Mouse (Mus musculus) macrophage (primary cell): Measurements from ENCODE around the gene Gucd1. TPM values are rescaled to one million over a fixed set of nuclear protein-coding genes. Genes with fewer than 3 reads are reported as not detected.
"Not testable (repeated sequence)": the region's sequence is repeated elsewhere in the genome, so short reads cannot be mapped to it uniquely, and the experiment has no call there.

Experiments
- H3K27ac ChIP-seq: fragments of 350-480 bp; formaldehyde crosslinking; 2 replicates; pipeline ENCODE4 v1.9.0; 2021
- H3K36me3 ChIP-seq: fragments of 350-480 bp; formaldehyde crosslinking; 2 replicates; pipeline ENCODE4 v1.9.0; 2021; ENCODE audit errors: inconsistent target
- H3K4me3 ChIP-seq: fragments of 350-480 bp; formaldehyde crosslinking; 2 replicates; pipeline ENCODE4 v1.9.0; 2021; ENCODE audit errors: inconsistent target
- H3K79me2 ChIP-seq: fragments of 350-480 bp; formaldehyde crosslinking; 2 replicates; pipeline ENCODE4 v1.9.0; 2021; ENCODE audit errors: inconsistent target
- WGBS: methylation state at CpG from one replicate; pipeline ENCODE4 v1.1.7; 2026; ENCODE audit warnings: inconsistent platforms; ENCODE audit not compliant: missing documents; 5-methylcytosine and 5-hydroxymethylcytosine counted together
- polyA plus RNA-seq: library from polyadenylated mRNA; stranded (reverse); fragments of 250-400 nt; gene quantifications from 3 replicates; pipeline ENCODE4 v1.2.4, GENCODE M21; 2018; ENCODE audit warnings: inconsistent platforms
- total RNA-seq, 78 experiments: library from RNA; depleted of rRNA; stranded (reverse); fragments of 250-400 nt; gene quantifications; 1 replicate in 9 of 78; 2 replicates in 24 of 78; 3 replicates in 43 of 78; 4 replicates in 2 of 78; pipeline ENCODE4 v1.2.4; 2018; ENCODE audit warnings: inconsistent platforms in 56 of 78

Gene Gucd1
- total RNA-seq (2018; cell fraction: chromatin; rRNA removed): 10 to 100 TPM; 19.8 to 80.0 (median 35.9) TPM
- total RNA-seq (2018; cell fraction: cytosol; rRNA removed): 10 to 100 TPM; 15.9 to 39.8 (median 19.8) TPM
- total RNA-seq (2018; cell fraction: nucleus; rRNA removed): 10 to 100 TPM; 20.8 to 63.6 (median 30.7) TPM
- 11.2 to 15.3 TPM (median 12.4 TPM) in 3 replicates for polyA plus RNA-seq

GRCm38 (mm10) chr10:75517758-75518143, at the start of gene Gucd1:
Gene Gucd1, minus strand, starts transcription at chr10:75517972.
- 1% methylated on average over 20 of the region's 20 CpGs for WGBS
- H3K27ac ChIP-seq: peak within 1 kb of the TSS; percentile 96
- H3K36me3 ChIP-seq: no peaks in the 10 kb centered on the region
- H3K79me2 ChIP-seq: peaks cover 86% of the 10 kb centered on the region
- peak within 1 kb of the TSS; percentile 100 for H3K4me3 ChIP-seq

- H3K4me3 ChIP-seq, H3K27ac ChIP-seq, H3K36me3 ChIP-seq, H3K79me2 ChIP-seq: not testable (repeated sequence)
- 91% methylated on average over 2 of the region's 2 CpGs for WGBS
These were observed 49.0 kb upstream of the Gucd1 start for GRCm38 (mm10) chr10:75566765-75567164.

DNA sequence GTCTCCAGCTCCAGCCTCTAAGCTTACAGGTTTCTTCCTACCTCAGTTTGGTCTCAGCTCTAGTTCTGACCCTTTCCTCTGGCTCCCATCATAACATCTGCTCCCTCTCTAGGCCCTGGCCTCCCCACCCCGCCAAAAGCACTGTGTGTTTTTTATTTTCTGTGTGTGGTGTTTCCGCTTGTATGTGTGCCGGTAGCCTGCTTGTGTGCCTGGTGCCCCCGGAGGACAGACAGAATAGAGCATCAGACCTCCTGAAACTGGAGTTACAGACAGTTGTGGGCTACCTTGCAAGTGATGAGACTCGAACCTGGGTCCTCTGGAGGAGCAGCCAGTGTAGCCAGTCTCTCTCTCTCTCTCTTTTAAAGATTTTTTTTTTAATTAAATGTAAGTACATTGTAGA, 48.5 kb upstream of the Gucd1 start:
- H3K36me3 ChIP-seq: no peaks in the 10 kb centered on the region
- H3K4me3 ChIP-seq: no peak overlapping the region
- no peak overlapping the region for H3K27ac ChIP-seq
- 55% methylated on average over 5 of the region's 5 CpGs for WGBS
- no peaks in the 10 kb centered on the region for H3K79me2 ChIP-seq

- WGBS: 52% methylated on average over 7 of the region's 7 CpGs
- H3K4me3 ChIP-seq: no peak overlapping the region
- H3K27ac ChIP-seq: no peak overlapping the region
- no peaks in the 10 kb centered on the region for H3K79me2 ChIP-seq
- H3K36me3 ChIP-seq: no peaks in the 10 kb centered on the region
These were observed 48.1 kb upstream of the Gucd1 start for GRCm38 (mm10) chr10:75565906-75566305.

GRCm38 (mm10) chr10:75565436-75565835, 47.7 kb upstream of the Gucd1 start:
- H3K27ac ChIP-seq: no peak overlapping the region
- no peak overlapping the region for H3K4me3 ChIP-seq
- H3K79me2 ChIP-seq: no peaks in the 10 kb centered on the region
- WGBS: 8% methylated on average over 6 of the region's 6 CpGs
- no peaks in the 10 kb centered on the region for H3K36me3 ChIP-seq

- 42% methylated on average over 12 of the region's 12 CpGs for WGBS
These were observed 47.0 kb upstream of the Gucd1 start for GRCm38 (mm10) chr10:75564687-75565265.

GRCm38 (mm10) chr10:75562596-75562995, 44.8 kb upstream of the Gucd1 start:
- 85% methylated on average over 8 of the region's 8 CpGs for WGBS

More at GRCm38 (mm10) chr10:75564687-75565265, 47.0 kb upstream of the Gucd1 start:
- no peak overlapping the region for H3K27ac ChIP-seq
- no peaks in the 10 kb centered on the region for H3K36me3 ChIP-seq
- H3K4me3 ChIP-seq: no peak overlapping the region
- no peaks in the 10 kb centered on the region for H3K79me2 ChIP-seq

DNA sequence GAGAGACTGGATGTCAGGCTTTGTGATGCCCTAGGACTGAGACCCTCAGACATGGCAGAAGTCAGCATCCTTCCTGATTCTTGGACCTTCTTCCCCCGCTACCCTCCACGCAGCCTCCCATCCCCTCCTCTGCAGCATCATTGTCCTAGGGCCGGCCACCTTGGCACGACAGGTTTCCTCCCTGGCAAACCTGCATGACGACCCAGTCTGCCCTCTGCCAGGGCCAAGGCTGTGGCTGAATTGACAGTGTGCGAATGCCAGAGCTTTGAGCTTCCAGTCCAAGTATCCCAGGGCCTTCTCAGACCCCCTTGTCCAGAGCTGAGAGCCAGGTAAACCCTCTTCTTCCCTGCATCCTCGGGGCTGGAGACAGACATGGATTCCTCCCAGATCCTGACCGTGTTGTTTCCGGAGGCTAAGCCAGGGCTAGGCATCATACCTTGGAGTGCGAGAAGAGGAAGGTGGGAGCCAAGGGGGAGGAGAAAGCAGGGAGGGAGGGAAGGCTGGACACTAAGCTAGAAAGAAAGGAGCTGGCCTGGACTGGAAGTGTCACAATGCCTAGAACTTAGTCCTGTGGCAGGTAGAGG, 43.4 kb upstream of the Gucd1 start, which contains the start of gene Ggt1:
Gene Ggt1 (plus strand): TSS at position 534 of the 584 bp plus-strand sequence.
- 88% methylated on average over 10 of the region's 10 CpGs for WGBS
- no peaks in the 10 kb centered on the region for H3K36me3 ChIP-seq
- no peak within 1 kb of the TSS for H3K27ac ChIP-seq
- no peak within 1 kb of the TSS for H3K4me3 ChIP-seq
- no peaks in the 10 kb centered on the region for H3K79me2 ChIP-seq

More at GRCm38 (mm10) chr10:75562596-75562995, 44.8 kb upstream of the Gucd1 start:
- Histone ChIP-seq H3K36me3 (no peaks in the 10 kb centered on the region), H3K79me2 (no peaks in the 10 kb centered on the region), H3K27ac (no peak overlapping the region), H3K4me3 (no peak overlapping the region)

GRCm38 (mm10) chr10:75560549-75560899, 42.8 kb upstream of the Gucd1 start:
- Histone ChIP-seq H3K4me3 (no peak overlapping the region), H3K36me3 (no peaks in the 10 kb centered on the region), H3K79me2 (no peaks in the 10 kb centered on the region), H3K27ac (no peak overlapping the region)
- 37% methylated on average over 6 of the region's 6 CpGs for WGBS

DNA sequence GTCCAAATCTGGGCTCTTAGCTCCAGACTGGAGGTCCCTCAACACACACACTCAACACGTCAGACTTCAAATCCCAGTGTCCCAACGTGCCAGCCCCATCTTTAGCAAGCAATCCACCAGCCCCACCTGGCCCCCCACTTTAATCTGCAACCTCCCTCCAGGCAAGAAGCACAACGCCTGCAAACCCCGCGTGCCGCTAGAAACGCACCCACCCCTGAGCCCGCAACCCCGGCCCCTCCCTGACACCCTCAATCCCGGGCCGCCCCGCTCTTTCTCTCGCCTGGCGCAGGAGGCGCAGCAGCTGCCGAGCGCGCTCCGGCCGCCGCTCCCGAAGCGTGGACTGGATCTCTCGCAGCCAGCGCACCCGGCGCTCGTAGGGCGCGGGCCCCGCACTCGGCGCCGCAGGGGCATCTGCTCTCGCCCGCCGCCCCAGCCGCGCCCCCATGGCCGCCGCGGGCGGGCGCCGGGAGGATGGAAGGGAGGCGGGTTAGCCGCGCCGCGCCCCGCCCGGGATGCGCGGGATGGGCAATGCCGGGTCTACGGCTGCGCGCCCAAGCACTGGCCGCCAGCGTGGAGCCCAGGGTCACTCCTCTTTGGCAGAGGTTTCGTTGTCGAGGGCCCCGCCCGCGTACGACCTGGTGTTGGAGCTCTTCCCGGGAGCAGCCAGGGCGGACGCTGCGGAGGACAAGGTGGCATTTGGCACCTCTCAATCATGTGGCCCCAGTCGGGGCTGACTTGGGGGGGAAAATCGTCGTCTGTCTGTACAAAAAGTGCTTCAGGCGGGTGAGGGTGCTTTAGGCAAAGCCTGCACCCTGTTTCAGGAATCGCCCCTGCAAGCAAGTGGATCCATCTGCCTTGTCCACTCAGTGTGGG, 42.1 kb upstream of the Gucd1 start, which contains the start of gene Lrrc75b:
Gene Lrrc75b (minus strand): TSS at position 655 of the 873 bp plus-strand sequence.
- Histone ChIP-seq H3K27ac (no peak within 1 kb of the TSS), H3K36me3 (no peaks in the 10 kb centered on the region), H3K4me3 (no peak within 1 kb of the TSS), H3K79me2 (no peaks in the 10 kb centered on the region)
- WGBS: 3% methylated on average over 73 of the region's 75 CpGs

DNA sequence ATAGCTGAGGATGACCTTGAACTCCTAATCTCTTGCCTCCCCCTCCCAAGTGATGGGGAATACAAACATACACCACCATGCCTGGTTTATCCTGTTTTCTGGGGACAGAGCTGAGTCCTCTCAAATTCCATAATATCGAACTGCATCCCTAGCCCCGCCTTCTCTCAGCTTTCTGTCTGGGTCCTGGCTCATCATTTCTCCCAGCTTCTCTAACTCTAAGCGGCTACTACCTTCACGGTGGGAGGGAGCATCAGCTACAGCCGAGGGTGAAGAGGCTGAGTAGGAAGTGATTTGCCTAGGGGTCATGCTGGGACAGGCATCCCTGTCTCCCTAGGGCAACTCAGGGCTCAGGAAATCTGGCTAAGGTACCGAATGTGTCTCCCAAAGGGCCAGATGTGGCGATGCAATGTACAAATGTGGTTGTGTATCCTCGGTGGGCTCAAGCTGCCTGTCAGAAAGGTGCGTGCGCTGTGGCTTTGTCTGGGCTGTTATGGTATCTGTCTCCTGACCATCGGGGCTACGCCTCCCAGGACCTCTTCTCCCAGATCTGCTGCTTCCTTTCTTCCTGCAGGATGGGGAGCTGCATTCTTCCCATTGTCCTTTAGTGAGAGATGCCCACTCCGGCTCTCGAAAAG, 41.4 kb upstream of the Gucd1 start:
- 31% methylated on average over 13 of the region's 14 CpGs for WGBS
- Histone ChIP-seq H3K36me3 (no peaks in the 10 kb centered on the region), H3K27ac (no peak overlapping the region), H3K4me3 (no peak overlapping the region), H3K79me2 (no peaks in the 10 kb centered on the region)

DNA sequence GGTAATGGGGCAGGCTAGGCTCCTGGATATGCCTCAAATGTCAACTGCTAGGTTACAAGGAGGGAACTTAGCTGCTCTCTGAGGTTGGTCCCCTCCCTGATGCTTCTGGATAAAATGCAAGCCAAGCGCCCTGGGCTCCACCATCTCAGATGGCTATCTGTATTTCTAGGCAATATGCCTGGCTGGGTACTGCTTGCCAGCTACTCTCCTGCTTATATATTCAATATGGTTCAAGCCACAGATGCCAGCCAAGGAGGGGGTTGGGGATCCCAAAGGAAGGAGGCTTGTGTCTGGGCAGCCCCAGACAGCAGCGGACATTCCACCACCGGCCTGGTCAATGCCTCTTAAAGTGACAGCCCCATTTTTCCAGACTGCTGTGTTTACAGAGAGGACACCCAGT, 40.7 kb upstream of the Gucd1 start:
- Histone ChIP-seq H3K36me3 (no peaks in the 10 kb centered on the region), H3K27ac (no peak overlapping the region)
- 84% methylated on average over 3 of the region's 3 CpGs for WGBS

DNA sequence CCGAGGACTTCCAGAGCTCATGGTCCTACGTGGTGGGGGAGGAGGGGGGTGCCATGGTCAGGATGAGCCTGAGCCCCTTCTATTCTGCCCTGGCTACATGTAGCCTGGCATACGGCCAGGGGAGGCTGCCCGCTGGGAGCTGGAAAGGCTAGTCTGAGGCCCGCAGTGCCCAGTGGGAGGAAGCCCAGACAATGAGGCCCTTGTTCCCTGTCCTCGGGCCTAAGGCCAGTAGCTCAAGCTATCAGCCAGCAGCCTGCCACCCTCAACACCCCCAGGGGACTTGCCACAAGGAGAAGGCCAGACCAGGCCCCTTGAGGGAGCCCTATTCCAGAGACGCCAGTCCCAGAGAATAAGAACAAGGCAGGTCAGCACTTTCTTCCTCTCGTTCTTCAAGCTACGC, 38.3 kb upstream of the Gucd1 start:
- Histone ChIP-seq H3K27ac (no peak overlapping the region), H3K79me2 (no peaks in the 10 kb centered on the region), H3K4me3 (no peak overlapping the region), H3K36me3 (no peaks in the 10 kb centered on the region)
- WGBS: 97% methylated on average over 9 of the region's 9 CpGs

More for the DNA sequence above, 40.7 kb upstream of the Gucd1 start:
- H3K4me3 ChIP-seq: no peak overlapping the region
- H3K79me2 ChIP-seq: no peaks in the 10 kb centered on the region

GRCm38 (mm10) chr10:75555557-75555956, 37.8 kb upstream of the Gucd1 start:
- no peak overlapping the region for H3K4me3 ChIP-seq

More at GRCm38 (mm10) chr10:75555557-75555956, 37.8 kb upstream of the Gucd1 start:
- no peaks in the 10 kb centered on the region for H3K36me3 ChIP-seq
- H3K27ac ChIP-seq: no peak overlapping the region
- WGBS: 95% methylated on average over 6 of the region's 6 CpGs
- no peaks in the 10 kb centered on the region for H3K79me2 ChIP-seq
